Mouse (Mus musculus) olfactory bulb, adult 2 months (tissue): ENCODE measurements around the gene Enox2.

Experiments used
- CTCF ChIP-seq: fragments of 200-500 bp; IDR thresholded peaks from 2 replicates; pipeline ENCODE4 v1.5.1; 2012; ENCODE audit warnings: low read depth, mild to moderate bottlenecking, low read length, moderate library complexity; ENCODE audit not compliant: insufficient read depth
- POLR2A ChIP-seq: fragments of 200-500 bp; IDR thresholded peaks from 2 replicates; pipeline ENCODE4 v1.6.1; 2012; ENCODE audit warnings: mild to moderate bottlenecking, low read depth, low read length, moderate library complexity; ENCODE audit not compliant: insufficient read depth

DNA sequence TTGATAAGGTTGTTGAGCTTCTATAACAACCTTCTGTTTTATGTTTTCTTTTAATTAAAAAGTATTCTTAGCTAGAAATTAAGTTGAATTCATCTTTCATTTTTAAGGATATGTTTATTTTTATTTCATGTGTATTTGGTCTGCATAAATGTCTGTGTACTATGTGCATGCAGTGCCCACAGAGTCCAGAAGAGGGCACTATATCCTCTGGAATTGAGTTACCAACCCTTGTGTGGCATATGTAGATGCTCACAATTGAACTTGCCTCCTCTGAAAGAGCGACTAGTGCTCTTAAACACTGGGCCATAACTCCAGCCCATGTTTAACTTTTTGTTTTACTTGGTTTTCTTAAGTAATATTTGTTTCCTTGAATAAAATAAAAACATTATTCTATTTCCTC is 21.4 kb upstream of the Enox2 start:
- no peak for TF ChIP-seq CTCF
- TF ChIP-seq POLR2A, result no peak
